11 mouse cellular contexts compared by ENCODE assay signal in the genomic region with DNA sequence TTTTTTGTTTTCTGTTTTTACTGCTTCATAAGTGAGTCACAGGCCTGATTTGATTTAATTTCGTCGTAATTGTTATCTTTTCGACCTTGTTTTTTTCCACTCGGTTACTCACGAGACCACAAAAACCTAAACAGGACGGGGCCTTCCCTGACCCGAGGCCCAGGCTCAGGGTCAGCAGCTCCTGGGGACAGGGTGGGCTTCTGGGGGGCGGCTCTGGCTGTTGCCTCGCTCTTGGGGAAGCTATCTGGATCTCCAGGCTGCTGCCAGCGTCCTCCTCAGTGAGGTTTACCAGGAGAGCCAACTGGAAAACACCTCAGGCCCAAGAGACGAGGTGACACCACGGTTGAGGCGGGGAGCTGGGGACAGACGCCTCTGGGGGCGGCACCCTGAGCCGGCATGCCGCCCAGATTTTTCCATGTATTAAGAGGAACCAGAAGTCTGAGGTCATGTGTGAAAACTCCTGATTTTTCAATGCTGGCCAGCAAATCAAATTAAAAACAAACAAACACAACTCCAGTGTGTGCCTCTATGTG.
DNase-seq lines count a peak whose midpoint lies in the region; ATAC-seq and TF ChIP-seq lines count a peak whose summit lies in the region.
"Had no signal": no experiment of that assay in that cellular context is flagged by ENCODE, and none has a peak within 500 bp of the region (broad histone marks: within the 10 kb centered on the region; RNA-seq: fewer than 3 reads in every experiment).

No protein-coding gene starts in this region.

- no peak for ATAC-seq in midbrain, postnatal 0 days (ENCODE audit: low FRiP score)
- no peak for ATAC-seq in embryonic facial prominence, embryonic 15.5 days (ENCODE audit: insufficient number of reproducible peaks, low FRiP score, low TSS enrichment, low read depth)
- ATAC-seq in hindbrain, embryonic 11.5 days (ENCODE audit: low FRiP score), result no peak
- ATAC-seq: hindbrain, embryonic 16.5 days had no signal

- peak in 1 of 2 experiments; percentile 50 for DNase-seq in heart, adult 2 months
- DNase-seq in heart, postnatal 4 days, result no peak
- DNase-seq in midbrain, embryonic 10.5 days (ENCODE audit: low spot score), result no peak
- no peak for DNase-seq in midbrain, postnatal 0 days (ENCODE audit: low spot score)
- DNase-seq in left cerebral cortex, postnatal 4 days, result no peak
- DNase-seq in hindbrain, embryonic 11.5 days (ENCODE audit: low spot score), result no peak
- DNase-seq: cerebellum, adult 2 months; lung, embryonic 14.5 days had no signal

- H3K36me3 ChIP-seq in heart, adult 2 months (ENCODE audit: control insufficient read depth, insufficient read depth, low read length), result no peaks in the 10 kb centered on the region
- no peaks in the 10 kb centered on the region for H3K36me3 ChIP-seq in midbrain, embryonic 10.5 days
- no peaks in the 10 kb centered on the region for H3K36me3 ChIP-seq in midbrain, postnatal 0 days (ENCODE audit: insufficient read depth, low read length)
- no peaks in the 10 kb centered on the region for H3K36me3 ChIP-seq in embryonic facial prominence, embryonic 15.5 days
- H3K36me3 ChIP-seq in myocyte (ENCODE audit: control insufficient read depth, insufficient read depth), result no peaks in the 10 kb centered on the region
- no peaks in the 10 kb centered on the region for H3K36me3 ChIP-seq in hindbrain, embryonic 11.5 days (ENCODE audit: control insufficient read depth, insufficient read depth, low read length)

- peaks cover 12% of the 10 kb centered on the region for H3K4me1 ChIP-seq in heart, adult 2 months (ENCODE audit: control insufficient read depth, insufficient read depth, low read length)
- peaks cover 45% of the 10 kb centered on the region for H3K4me1 ChIP-seq in midbrain, embryonic 10.5 days
- H3K4me1 ChIP-seq in midbrain, postnatal 0 days (ENCODE audit: insufficient read depth, low read length), result no peaks in the 10 kb centered on the region
- peaks cover 35% of the 10 kb centered on the region; the same call in 1 of the 2 replicates for H3K4me1 ChIP-seq in embryonic facial prominence, embryonic 15.5 days
- no peaks in the 10 kb centered on the region for H3K4me1 ChIP-seq in hindbrain, embryonic 11.5 days (replicated peaks; ENCODE audit: control insufficient read depth, insufficient read depth, low read length)

- H3K27me3 ChIP-seq in heart, adult 2 months (ENCODE audit: control insufficient read depth, insufficient read depth, low read length), result no peaks in the 10 kb centered on the region
- no peaks in the 10 kb centered on the region for H3K27me3 ChIP-seq in midbrain, embryonic 10.5 days (ENCODE audit: low read depth, poor library complexity, severe bottlenecking)
- H3K27me3 ChIP-seq in midbrain, postnatal 0 days (ENCODE audit: insufficient read depth, low read length), result no peaks in the 10 kb centered on the region
- no peaks in the 10 kb centered on the region for H3K27me3 ChIP-seq in embryonic facial prominence, embryonic 15.5 days
- H3K27me3 ChIP-seq in myocyte (ENCODE audit: control insufficient read depth, insufficient read depth, insufficient read length), result no peaks in the 10 kb centered on the region
- H3K27me3 ChIP-seq in hindbrain, embryonic 11.5 days (ENCODE audit: control insufficient read depth, insufficient read depth, low read length), result no peaks in the 10 kb centered on the region

- no peak for TF ChIP-seq POLR2A in heart, adult 2 months (IDR thresholded peaks at IDR 0.05; ENCODE audit: insufficient read depth, low read depth, low read length)
- no peak for TF ChIP-seq POLR2A in myocyte (IDR thresholded peaks at IDR 0.05; ENCODE audit: insufficient read length, low read depth)

- no peak for TF ChIP-seq CTCF in heart, adult 2 months (IDR thresholded peaks at IDR 0.05)
- no peak for TF ChIP-seq CTCF in midbrain, postnatal 0 days (IDR thresholded peaks at IDR 0.05)

- intact Hi-C loops in heart, adult 2 months (cut with DNase I), result loop anchor here (10.0 kb wide), 1 partner anchor 93 kb away; no protein-coding TSS in a partner anchor
- intact Hi-C loops in left cerebral cortex, postnatal 4 days (cut with DNase I), result no loop called here

- 54% methylated on average over 17 of the region's 17 CpGs for WGBS in heart, adult 2 months
- 82% methylated on average over 17 of the region's 17 CpGs for WGBS in midbrain, embryonic 10.5 days
- 82% methylated on average over 17 of the region's 17 CpGs for WGBS in midbrain, postnatal 0 days
- WGBS in embryonic facial prominence, embryonic 15.5 days, result 55% methylated on average over 17 of the region's 17 CpGs
- WGBS in hindbrain, embryonic 11.5 days, result 83% methylated on average over 17 of the region's 17 CpGs

- H3K79me2 ChIP-seq in heart, adult 2 months (replicated peaks; ENCODE audit: control insufficient read depth, insufficient read depth, low read length), result no peaks in the 10 kb centered on the region
- H3K79me2 ChIP-seq in myocyte (ENCODE audit: control insufficient read depth, insufficient read depth), result no peaks in the 10 kb centered on the region

- peak overlapping the region; percentile 54 for H3K27ac ChIP-seq in heart, adult 2 months
- peak overlapping the region; percentile 63; the same call in 1 of the 2 replicates for H3K27ac ChIP-seq in midbrain, embryonic 10.5 days (replicated peaks)
- no peak overlapping the region for H3K27ac ChIP-seq in midbrain, postnatal 0 days (ENCODE audit: low read depth, low read length)
- H3K27ac ChIP-seq in embryonic facial prominence, embryonic 15.5 days (replicated peaks), result peak overlapping the region; percentile 68
- no peak overlapping the region for H3K27ac ChIP-seq in hindbrain, embryonic 11.5 days (ENCODE audit: low read depth, low read length)

- H3K9me3 ChIP-seq in midbrain, embryonic 10.5 days (replicated peaks), result no peaks in the 10 kb centered on the region
- H3K9me3 ChIP-seq in midbrain, postnatal 0 days (ENCODE audit: low read length), result no peaks in the 10 kb centered on the region
- no peaks in the 10 kb centered on the region for H3K9me3 ChIP-seq in embryonic facial prominence, embryonic 15.5 days (replicated peaks)
- no peaks in the 10 kb centered on the region for H3K9me3 ChIP-seq in hindbrain, embryonic 11.5 days (ENCODE audit: control insufficient read depth, low read length)

- H3K4me3 ChIP-seq in heart, adult 2 months, result no peak overlapping the region
- no peak overlapping the region for H3K4me3 ChIP-seq in midbrain, embryonic 10.5 days
- H3K4me3 ChIP-seq in midbrain, postnatal 0 days (ENCODE audit: low read depth, low read length), result no peak overlapping the region
- no peak overlapping the region for H3K4me3 ChIP-seq in embryonic facial prominence, embryonic 15.5 days (replicated peaks)
- H3K4me3 ChIP-seq in myocyte, result no peak overlapping the region
- H3K4me3 ChIP-seq in hindbrain, embryonic 11.5 days (ENCODE audit: low read depth, low read length), result no peak overlapping the region

- H3K4me2 ChIP-seq in midbrain, postnatal 0 days (ENCODE audit: low read depth, low read length, poor library complexity, severe bottlenecking), result no peak overlapping the region
- no peak overlapping the region for H3K4me2 ChIP-seq in embryonic facial prominence, embryonic 15.5 days (replicated peaks)
- H3K4me2 ChIP-seq in myocyte (ENCODE audit: low read depth), result peak overlapping the region; percentile 53
- H3K4me2 ChIP-seq in hindbrain, embryonic 11.5 days (replicated peaks; ENCODE audit: low read depth, low read length), result no peak overlapping the region
- H3K4me2 ChIP-seq: lung, embryonic 14.5 days had no signal

- H3K9ac ChIP-seq in heart, adult 2 months (ENCODE audit: low read depth, low read length), result no peak overlapping the region
- no peak overlapping the region for H3K9ac ChIP-seq in midbrain, postnatal 0 days (replicated peaks; ENCODE audit: low read length, poor library complexity, severe bottlenecking)
- H3K9ac ChIP-seq in embryonic facial prominence, embryonic 15.5 days, result no peak overlapping the region
- H3K9ac ChIP-seq in hindbrain, embryonic 11.5 days (ENCODE audit: low read depth, low read length), result no peak overlapping the region
- H3K9ac ChIP-seq: lung, embryonic 14.5 days had no signal

- TF ChIP-seq EP300 in heart, adult 2 months (IDR thresholded peaks at IDR 0.05; ENCODE audit: insufficient read depth, low read depth, low read length), result no peak

- H3ac ChIP-seq in myocyte (ENCODE audit: control insufficient read depth, insufficient read length), result no peak overlapping the region

TF ChIP-seq in myocyte, 11 proteins besides CTCF, POLR2A, EP300 and RAD21:
- TF ChIP-seq TCF12 (IDR thresholded peaks at IDR 0.05; ENCODE audit: insufficient read depth, poor library complexity, severe bottlenecking) (no peak), POLR2AphosphoS2 (IDR thresholded peaks at IDR 0.05; ENCODE audit: insufficient read length, low read depth) (no peak), CEBPB (IDR thresholded peaks at IDR 0.05; ENCODE audit: insufficient read depth, poor library complexity, severe bottlenecking) (no peak), USF1 (IDR thresholded peaks at IDR 0.05; ENCODE audit: low read depth) (no peak), E2F4 (IDR thresholded peaks at IDR 0.05; ENCODE audit: insufficient read depth) (no peak)

Comparison
In these comparisons a context has a peak if more than half of its experiments do, and no peak if none do; other contexts are left out.
1. H3K27ac ChIP-seq: peak in heart, adult 2 months (single experiment), midbrain, embryonic 10.5 days (single experiment) and embryonic facial prominence, embryonic 15.5 days (single experiment); none in midbrain, postnatal 0 days (single experiment) and hindbrain, embryonic 11.5 days (single experiment).